Mouse (Mus musculus): ENCODE data around the gene Slc25a11. TPM values are rescaled to one million over a fixed set of nuclear protein-coding genes. Genes with fewer than 3 reads are reported as not detected.
A peak's percentile ranks its signal among the peaks of the same experiment; 100 is the strongest.

Slc25a11 gene
- total and polyA plus RNA-seq, 3 experiments = 59.2 to 125 (median 72.7) TPM

DNA sequence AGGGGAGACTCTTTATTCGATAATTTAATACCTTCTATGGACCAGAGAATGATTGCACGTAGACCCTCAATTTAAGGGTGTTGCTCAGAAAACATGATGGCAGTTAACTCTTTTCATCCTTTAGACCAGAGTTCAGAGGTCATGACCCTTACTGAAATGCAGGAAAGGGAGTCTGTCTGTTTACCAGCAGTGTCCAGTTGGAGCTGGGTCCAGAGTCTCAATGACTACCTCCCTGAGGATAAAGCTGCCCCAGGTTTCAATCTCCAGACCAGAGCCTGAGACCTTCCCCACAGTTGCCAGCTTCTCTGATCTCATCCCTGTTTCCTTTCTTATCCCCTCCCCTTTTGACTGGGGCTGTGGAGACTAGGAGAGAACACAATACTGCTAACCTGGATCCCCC is 31.3 kb upstream of the Slc25a11 start:
- Histone ChIP-seq H3K4me3 (ENCODE audit: low read depth, low read length) (no peak overlapping the region), H3K4me1 (ENCODE audit: insufficient read depth, low read depth, low read length) (peaks cover 39% of the 10 kb centered on the region), H3K9me3 (replicated peaks) (no peaks in the 10 kb centered on the region), H3K27me3 (ENCODE audit: insufficient read depth, low read length) (no peaks in the 10 kb centered on the region), H3K36me3 (replicated peaks) (peaks cover 94% of the 10 kb centered on the region)
- ATAC-seq (ENCODE audit: extremely low read depth, insufficient number of reproducible peaks, low FRiP score, poor library complexity, severe bottlenecking) (no peak), DNase-seq (ENCODE audit: low spot score) (no peak)
- TF ChIP-seq GATA2 (IDR thresholded peaks at IDR 0.05; ENCODE audit: borderline replicate concordance, low read depth, low read length) (no peak), CTCF (IDR thresholded peaks at IDR 0.05; ENCODE audit: low read depth, low read length) (no peak), GATA1 (IDR thresholded peaks at IDR 0.05; ENCODE audit: borderline replicate concordance, low read length) (no peak), TAL1 (conservative IDR thresholded peaks at IDR 0.05; ENCODE audit: low read depth, low read length) (no peak), POLR2AphosphoS5 (IDR thresholded peaks at IDR 0.05; ENCODE audit: insufficient replicate concordance, low read depth, low read length) (no peak)

DNA sequence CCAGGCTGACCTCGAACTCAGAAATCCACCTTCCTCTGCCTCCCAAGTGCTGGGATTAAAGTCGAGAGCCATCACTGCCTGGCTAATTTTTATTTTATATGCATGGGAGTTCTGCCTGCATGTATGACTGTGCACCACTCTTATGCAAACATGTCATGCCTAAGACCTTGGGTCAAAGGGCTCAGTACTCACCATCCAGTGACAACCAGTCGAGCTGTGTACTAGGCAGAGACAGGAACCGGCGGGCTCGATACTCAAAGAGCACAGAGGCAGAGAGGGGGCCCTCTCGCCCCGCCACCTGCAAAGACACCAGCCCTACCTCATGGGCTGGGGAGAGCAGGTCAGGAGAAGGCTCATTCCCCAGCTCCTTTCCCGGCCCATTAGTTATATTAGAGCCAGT is 30.8 kb upstream of the Slc25a11 start:
- Histone ChIP-seq H3K36me3 (replicated peaks) (peaks cover 90% of the 10 kb centered on the region), H3K27me3 (ENCODE audit: insufficient read depth, low read length) (no peaks in the 10 kb centered on the region), H3K4me1 (ENCODE audit: insufficient read depth, low read depth, low read length) (peaks cover 38% of the 10 kb centered on the region), H3K9me3 (replicated peaks) (no peaks in the 10 kb centered on the region), H3K4me3 (ENCODE audit: low read depth, low read length) (no peak overlapping the region)
- no peak for TF ChIP-seq GATA2 (IDR thresholded peaks at IDR 0.05; ENCODE audit: borderline replicate concordance, low read depth, low read length)
- TF ChIP-seq POLR2AphosphoS5 (IDR thresholded peaks at IDR 0.05; ENCODE audit: insufficient replicate concordance, low read depth, low read length) = no peak
- TF ChIP-seq GATA1 (IDR thresholded peaks at IDR 0.05; ENCODE audit: borderline replicate concordance, low read length) = no peak
- no peak for TF ChIP-seq TAL1 (conservative IDR thresholded peaks at IDR 0.05; ENCODE audit: low read depth, low read length)
- no peak for TF ChIP-seq CTCF (IDR thresholded peaks at IDR 0.05; ENCODE audit: low read depth, low read length)
- ATAC-seq (ENCODE audit: extremely low read depth, insufficient number of reproducible peaks, low FRiP score, poor library complexity, severe bottlenecking) (no peak), DNase-seq (ENCODE audit: low spot score) (no peak)

DNA sequence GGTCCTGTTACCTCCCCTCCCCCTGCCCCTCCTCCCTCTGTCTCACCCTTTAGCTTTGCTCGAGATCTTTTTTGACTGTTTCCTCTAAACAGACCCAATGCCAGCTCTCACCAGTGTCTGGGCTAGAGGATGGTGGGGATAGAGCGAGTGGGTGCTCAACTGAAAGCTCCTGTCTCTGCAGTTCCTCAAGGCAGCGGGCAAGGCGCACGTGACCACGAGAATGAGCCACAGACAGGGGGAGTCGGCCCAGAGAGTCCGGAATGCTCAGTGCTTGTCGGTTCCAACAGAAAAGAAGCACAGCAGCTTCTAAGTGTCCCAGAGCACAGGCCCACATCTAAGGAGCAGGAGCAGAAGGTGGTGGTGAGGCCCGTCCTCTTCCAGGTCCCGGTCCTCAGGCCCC is 27.2 kb upstream of the Slc25a11 start:
- Histone ChIP-seq H3K4me1 (ENCODE audit: insufficient read depth, low read depth, low read length) (peaks cover 34% of the 10 kb centered on the region), H3K36me3 (replicated peaks) (peaks cover 87% of the 10 kb centered on the region), H3K27me3 (ENCODE audit: insufficient read depth, low read length) (no peaks in the 10 kb centered on the region), H3K9me3 (replicated peaks) (no peaks in the 10 kb centered on the region), H3K4me3 (ENCODE audit: low read depth, low read length) (no peak overlapping the region)
- DNase-seq (ENCODE audit: low spot score) (no peak), ATAC-seq (ENCODE audit: extremely low read depth, insufficient number of reproducible peaks, low FRiP score, poor library complexity, severe bottlenecking) (no peak)
- no peak for TF ChIP-seq CTCF (IDR thresholded peaks at IDR 0.05; ENCODE audit: low read depth, low read length)
- no peak for TF ChIP-seq GATA1 (IDR thresholded peaks at IDR 0.05; ENCODE audit: borderline replicate concordance, low read length)
- TF ChIP-seq GATA2 (IDR thresholded peaks at IDR 0.05; ENCODE audit: borderline replicate concordance, low read depth, low read length) = no peak
- TF ChIP-seq POLR2AphosphoS5 (IDR thresholded peaks at IDR 0.05; ENCODE audit: insufficient replicate concordance, low read depth, low read length) = no peak
- TF ChIP-seq TAL1 (conservative IDR thresholded peaks at IDR 0.05; ENCODE audit: low read depth, low read length) = no peak

DNA sequence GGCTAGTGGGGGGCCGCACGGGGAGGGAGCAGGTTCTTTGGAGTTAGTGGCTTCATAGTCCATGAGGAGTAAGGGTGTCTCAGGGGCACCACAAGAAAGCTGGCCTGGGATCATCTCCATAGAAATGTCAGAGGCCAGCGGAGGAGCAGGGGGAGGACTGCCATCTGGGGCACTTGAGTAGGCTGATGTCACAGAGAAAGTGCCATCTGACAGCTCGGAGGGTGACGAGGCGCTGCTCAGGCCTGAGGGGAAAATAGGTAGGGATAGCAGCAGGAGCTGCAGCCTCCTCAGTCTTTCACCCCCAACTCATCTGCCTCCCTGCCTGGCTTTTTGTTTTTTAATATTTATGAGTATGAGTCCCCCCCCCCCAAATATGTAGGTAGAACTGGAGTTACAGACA is 26.7 kb upstream of the Slc25a11 start:
- Histone ChIP-seq H3K4me3 (ENCODE audit: low read depth, low read length) (no peak overlapping the region), H3K4me1 (ENCODE audit: insufficient read depth, low read depth, low read length) (peaks cover 32% of the 10 kb centered on the region), H3K9me3 (replicated peaks) (no peaks in the 10 kb centered on the region), H3K27me3 (ENCODE audit: insufficient read depth, low read length) (no peaks in the 10 kb centered on the region), H3K36me3 (replicated peaks) (peaks cover 82% of the 10 kb centered on the region)
- ATAC-seq (ENCODE audit: extremely low read depth, insufficient number of reproducible peaks, low FRiP score, poor library complexity, severe bottlenecking) (no peak), DNase-seq (ENCODE audit: low spot score) (no peak)
- no peak for TF ChIP-seq GATA2 (IDR thresholded peaks at IDR 0.05; ENCODE audit: borderline replicate concordance, low read depth, low read length)
- TF ChIP-seq POLR2AphosphoS5 (IDR thresholded peaks at IDR 0.05; ENCODE audit: insufficient replicate concordance, low read depth, low read length) = no peak
- TF ChIP-seq GATA1 (IDR thresholded peaks at IDR 0.05; ENCODE audit: borderline replicate concordance, low read length) = no peak
- no peak for TF ChIP-seq TAL1 (conservative IDR thresholded peaks at IDR 0.05; ENCODE audit: low read depth, low read length)
- no peak for TF ChIP-seq CTCF (IDR thresholded peaks at IDR 0.05; ENCODE audit: low read depth, low read length)

DNA sequence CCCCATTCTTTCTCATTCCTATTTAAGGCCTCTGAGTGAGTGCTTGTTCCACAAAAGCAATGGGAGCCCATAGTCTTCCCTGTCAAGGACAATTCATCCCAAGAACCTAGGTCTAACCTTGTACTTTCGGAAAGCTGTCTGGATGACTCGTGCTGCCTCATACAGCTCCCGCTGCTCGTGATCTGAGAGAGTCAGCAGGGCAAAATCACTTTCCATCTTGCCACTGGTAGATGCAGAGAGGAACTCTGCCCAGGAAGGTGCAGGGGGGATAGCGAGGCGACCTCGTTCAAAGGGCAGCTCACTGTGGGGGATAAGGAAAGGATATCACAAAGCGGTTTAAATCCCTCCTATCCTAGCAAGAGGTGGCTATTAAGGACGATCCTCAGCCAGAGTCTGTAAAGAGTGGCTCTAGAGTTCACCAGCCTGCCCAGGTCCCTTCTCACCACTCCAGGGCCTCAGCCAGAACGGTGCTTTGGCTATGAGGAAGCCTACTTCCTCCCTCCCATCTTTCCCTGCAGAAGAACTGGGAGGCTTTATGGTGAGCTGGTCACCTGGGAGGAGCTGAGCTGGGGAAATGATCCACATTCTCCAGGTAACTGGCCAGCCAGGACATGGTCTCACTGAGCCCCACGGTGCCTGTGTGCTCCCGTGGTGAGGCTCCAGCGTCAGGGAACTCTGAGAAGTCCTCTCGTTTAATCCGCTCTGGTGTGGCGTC is 24.2 kb upstream of the Slc25a11 start:
- no peak overlapping the region for H3K4me3 ChIP-seq (ENCODE audit: low read depth, low read length)
- TF ChIP-seq POLR2AphosphoS5 (IDR thresholded peaks at IDR 0.05; ENCODE audit: insufficient replicate concordance, low read depth, low read length) (no peak), TAL1 (conservative IDR thresholded peaks at IDR 0.05; ENCODE audit: low read depth, low read length) (no peak), GATA2 (IDR thresholded peaks at IDR 0.05; ENCODE audit: borderline replicate concordance, low read depth, low read length) (no peak), GATA1 (IDR thresholded peaks at IDR 0.05; ENCODE audit: borderline replicate concordance, low read length) (no peak), CTCF (IDR thresholded peaks at IDR 0.05; ENCODE audit: low read depth, low read length) (no peak)
- H3K27me3 ChIP-seq (ENCODE audit: insufficient read depth, low read length) = no peaks in the 10 kb centered on the region
- DNase-seq (ENCODE audit: low spot score) = no peak
- H3K4me1 ChIP-seq (ENCODE audit: insufficient read depth, low read depth, low read length) = peaks cover 52% of the 10 kb centered on the region
- H3K36me3 ChIP-seq (replicated peaks) = peaks cover 72% of the 10 kb centered on the region
- no peak for ATAC-seq (ENCODE audit: extremely low read depth, insufficient number of reproducible peaks, low FRiP score, poor library complexity, severe bottlenecking)
- no peaks in the 10 kb centered on the region for H3K9me3 ChIP-seq (replicated peaks)

DNA sequence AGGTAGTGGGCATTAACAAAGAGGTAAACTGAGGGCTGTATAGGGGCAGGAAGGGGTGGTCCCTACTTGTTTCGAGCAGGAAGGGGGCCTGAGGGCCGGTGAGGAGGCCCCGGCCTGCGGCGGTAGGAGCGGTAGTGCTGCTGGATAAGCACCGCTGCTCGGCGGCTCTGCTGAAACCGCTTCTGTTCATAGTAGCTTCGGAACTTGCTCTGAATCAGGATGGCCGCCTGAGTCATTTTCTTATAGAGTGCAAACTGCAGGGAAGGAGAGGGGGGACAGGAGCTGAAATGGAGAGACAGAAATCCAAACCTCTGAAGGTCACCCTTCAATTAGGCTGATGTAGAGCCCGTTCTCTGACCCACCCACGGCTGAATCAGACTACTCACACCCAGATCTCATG is 23.2 kb upstream of the Slc25a11 start:
- Histone ChIP-seq H3K36me3 (replicated peaks) (peaks cover 72% of the 10 kb centered on the region), H3K4me3 (ENCODE audit: low read depth, low read length) (peak overlapping the region; percentile 77; the same call in 1 of the 2 replicates)
- ATAC-seq (ENCODE audit: extremely low read depth, insufficient number of reproducible peaks, low FRiP score, poor library complexity, severe bottlenecking) = no peak

More for the DNA sequence above, 23.2 kb upstream of the Slc25a11 start:
- H3K9me3 ChIP-seq (replicated peaks) = no peaks in the 10 kb centered on the region
- no peak for DNase-seq (ENCODE audit: low spot score)
- peaks cover 52% of the 10 kb centered on the region for H3K4me1 ChIP-seq (ENCODE audit: insufficient read depth, low read depth, low read length)
- TF ChIP-seq GATA2 (IDR thresholded peaks at IDR 0.05; ENCODE audit: borderline replicate concordance, low read depth, low read length) (no peak), GATA1 (IDR thresholded peaks at IDR 0.05; ENCODE audit: borderline replicate concordance, low read length) (no peak), CTCF (IDR thresholded peaks at IDR 0.05; ENCODE audit: low read depth, low read length) (no peak), POLR2AphosphoS5 (IDR thresholded peaks at IDR 0.05; ENCODE audit: insufficient replicate concordance, low read depth, low read length) (no peak), TAL1 (conservative IDR thresholded peaks at IDR 0.05; ENCODE audit: low read depth, low read length) (no peak)
- no peaks in the 10 kb centered on the region for H3K27me3 ChIP-seq (ENCODE audit: insufficient read depth, low read length)

All from G1E (cell line).